Mouse (Mus musculus): Measurements from ENCODE around the gene Gm8994. TPM values are rescaled to one million over a fixed set of nuclear protein-coding genes. Genes with fewer than 3 reads are reported as not detected.
"Not testable (repeated sequence)": the region's sequence is repeated elsewhere in the genome, so short reads cannot be mapped to it uniquely, and the experiment has no call there.

Gene Gm8994
- polyA plus RNA-seq (2015; fragmentation: Nextera tagmentation; extraction: Ambion mirVana): not detected in 2 replicates

DNA sequence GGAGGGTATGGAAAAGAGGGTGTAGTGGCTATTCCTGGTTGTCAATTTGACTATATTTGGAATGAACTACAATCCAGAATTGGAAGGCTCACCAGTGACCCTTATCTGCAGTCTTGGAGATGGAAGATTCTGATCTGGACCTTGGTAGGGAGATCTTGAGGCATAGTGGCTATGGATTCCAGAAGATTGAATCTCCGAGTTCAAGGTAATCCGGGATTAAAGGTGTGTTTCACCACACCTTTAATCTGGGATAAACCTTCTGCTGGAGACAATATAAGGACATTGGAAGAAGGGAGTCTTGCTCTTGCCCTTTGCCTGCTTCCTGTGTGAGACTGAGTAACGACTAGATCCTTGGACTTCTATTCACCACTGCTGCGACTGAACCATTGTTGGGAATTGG is at the start of gene Gm8994:
Gene Gm8994 (plus strand): TSS at position 301 of the 400 bp plus-strand sequence.
- H3K9ac ChIP-seq (ENCODE audit: low read length); H3K4me2 ChIP-seq (ENCODE audit: low read depth, low read length); ATAC-seq (replicated peaks; ENCODE audit: extremely low read depth, insufficient read depth, low FRiP score); H3K4me1 ChIP-seq (ENCODE audit: control insufficient read depth, insufficient read depth, low read length); H3K9me3 ChIP-seq (replicated peaks; ENCODE audit: control insufficient read depth, low read length); H3K4me3 ChIP-seq (ENCODE audit: low read length); H3K27ac ChIP-seq (ENCODE audit: low read length); H3K27me3 ChIP-seq (ENCODE audit: control insufficient read depth, insufficient read depth, low read length); H3K36me3 ChIP-seq (ENCODE audit: control insufficient read depth, insufficient read depth): not testable (repeated sequence)
- 90% methylated on average over 4 of the region's 4 CpGs for WGBS

DNA sequence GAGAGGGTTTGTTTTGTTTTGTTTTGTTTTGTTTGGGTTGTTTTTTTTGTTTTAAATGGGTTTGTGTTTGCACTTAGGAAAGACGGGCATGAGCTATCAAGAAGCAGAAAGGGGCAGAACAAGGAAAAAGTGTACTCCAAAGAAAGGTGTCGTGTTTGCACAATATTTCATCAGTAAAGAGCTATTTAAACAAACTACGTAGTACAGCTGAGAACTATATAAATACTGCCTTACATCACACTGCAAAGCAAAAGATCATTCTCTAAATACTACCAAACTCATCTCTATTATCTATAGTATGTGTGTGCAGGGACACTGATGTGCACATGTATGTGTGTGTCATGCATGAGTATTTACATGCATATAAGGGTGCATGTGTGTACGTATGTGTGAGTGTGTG is 49.7 kb upstream of the Gm8994 start:
- no peak overlapping the region for H3K4me2 ChIP-seq (ENCODE audit: low read depth, low read length)
- H3K27me3 ChIP-seq (ENCODE audit: control insufficient read depth, insufficient read depth, low read length): no peaks in the 10 kb centered on the region
- ATAC-seq (replicated peaks; ENCODE audit: extremely low read depth, insufficient read depth, low FRiP score): no peak
- H3K9me3 ChIP-seq (replicated peaks; ENCODE audit: control insufficient read depth, low read length): 0 out of 2 replicates have a peak, but pooled peaks cover 2% of the 10 kb centered on the region
- no peaks in the 10 kb centered on the region for H3K4me1 ChIP-seq (ENCODE audit: control insufficient read depth, insufficient read depth, low read length)
- H3K9ac ChIP-seq (ENCODE audit: low read length): no peak overlapping the region
- WGBS: 69% methylated on average over 4 of the region's 4 CpGs
- H3K36me3 ChIP-seq (ENCODE audit: control insufficient read depth, insufficient read depth): no peaks in the 10 kb centered on the region
- H3K4me3 ChIP-seq (ENCODE audit: low read length): no peak overlapping the region
- no peak overlapping the region for H3K27ac ChIP-seq (ENCODE audit: low read length)

DNA sequence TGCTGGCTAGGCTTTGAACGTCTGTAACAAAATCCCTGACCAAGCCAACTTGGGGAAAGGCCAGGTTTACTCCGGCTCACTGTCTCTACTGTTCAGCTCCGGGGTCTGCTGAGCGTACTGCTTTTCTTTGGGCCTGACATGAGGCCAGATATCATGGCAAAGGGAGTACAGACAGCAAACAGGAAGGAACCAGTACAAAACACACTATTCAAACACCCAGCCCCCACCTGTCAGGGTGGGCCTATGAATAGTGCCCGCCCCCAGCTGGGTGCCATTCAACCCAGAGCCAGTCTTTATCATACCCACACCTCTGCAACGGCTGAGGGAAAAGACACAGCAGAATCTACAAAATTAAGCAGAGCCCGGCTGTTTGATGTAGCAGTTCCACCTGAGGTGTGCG is 42.8 kb upstream of the Gm8994 start:
- no peak for ATAC-seq (replicated peaks; ENCODE audit: extremely low read depth, insufficient read depth, low FRiP score)
- Histone ChIP-seq H3K4me3 (ENCODE audit: low read length) (no peak overlapping the region), H3K36me3 (ENCODE audit: control insufficient read depth, insufficient read depth) (no peaks in the 10 kb centered on the region), H3K27me3 (ENCODE audit: control insufficient read depth, insufficient read depth, low read length) (no peaks in the 10 kb centered on the region), H3K27ac (ENCODE audit: low read length) (no peak overlapping the region), H3K4me1 (ENCODE audit: control insufficient read depth, insufficient read depth, low read length) (no peaks in the 10 kb centered on the region), H3K9ac (ENCODE audit: low read length) (no peak overlapping the region), H3K9me3 (replicated peaks; ENCODE audit: control insufficient read depth, low read length) (0 out of 2 replicates have a peak, but pooled peaks cover under 1% of the 10 kb centered on the region), H3K4me2 (ENCODE audit: low read depth, low read length) (no peak overlapping the region)
- 67% methylated on average over 8 of the region's 8 CpGs for WGBS

DNA sequence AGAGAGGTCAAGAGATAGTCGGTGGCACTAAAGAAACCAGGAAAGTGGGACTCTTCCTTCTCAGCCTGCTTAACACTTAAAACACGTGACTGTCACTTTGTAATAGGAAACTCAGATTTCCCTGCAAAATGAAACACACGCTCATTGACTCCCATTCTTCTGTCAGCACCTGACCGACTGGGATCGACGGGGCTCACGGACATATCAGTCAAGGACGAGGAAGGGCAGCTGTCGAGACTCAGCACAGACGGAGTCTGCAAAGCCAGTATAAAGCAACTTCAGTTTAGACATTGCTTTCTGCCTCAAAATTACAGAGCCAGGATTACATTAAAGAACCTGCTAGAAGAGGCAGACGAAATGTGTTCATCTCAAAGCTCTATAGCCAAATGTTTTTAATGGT is 41.2 kb upstream of the Gm8994 start:
- WGBS: 35% methylated on average over 11 of the region's 11 CpGs
- Histone ChIP-seq H3K36me3 (ENCODE audit: control insufficient read depth, insufficient read depth) (no peaks in the 10 kb centered on the region), H3K27me3 (ENCODE audit: control insufficient read depth, insufficient read depth, low read length) (no peaks in the 10 kb centered on the region), H3K27ac (ENCODE audit: low read length) (no peak overlapping the region), H3K4me1 (ENCODE audit: control insufficient read depth, insufficient read depth, low read length) (no peaks in the 10 kb centered on the region), H3K4me3 (ENCODE audit: low read length) (no peak overlapping the region), H3K9ac (ENCODE audit: low read length) (no peak overlapping the region), H3K9me3 (replicated peaks; ENCODE audit: control insufficient read depth, low read length) (no peaks in the 10 kb centered on the region), H3K4me2 (ENCODE audit: low read depth, low read length) (no peak overlapping the region)
- no peak for ATAC-seq (replicated peaks; ENCODE audit: extremely low read depth, insufficient read depth, low FRiP score)

DNA sequence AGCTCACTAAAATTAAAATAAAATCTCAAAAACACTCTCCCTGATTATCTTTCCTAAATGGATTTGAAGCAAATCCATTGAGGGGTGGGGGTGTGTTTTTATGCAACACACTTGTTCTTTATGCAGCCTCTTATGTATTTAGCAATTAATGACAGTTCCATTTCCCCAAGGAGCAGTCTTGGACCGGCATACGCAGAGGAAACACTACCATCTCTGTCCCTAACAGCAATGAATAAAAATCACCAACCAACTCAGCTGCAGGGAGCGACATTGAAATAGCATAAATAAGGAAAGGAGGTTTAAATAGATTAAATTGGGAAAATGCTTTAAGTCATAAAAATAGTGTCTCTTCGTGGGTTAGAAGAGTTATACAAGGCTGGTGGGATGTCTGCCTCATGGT is 40.8 kb upstream of the Gm8994 start:
- no peaks in the 10 kb centered on the region for H3K36me3 ChIP-seq (ENCODE audit: control insufficient read depth, insufficient read depth)
- H3K27ac ChIP-seq (ENCODE audit: low read length): no peak overlapping the region
- no peak for ATAC-seq (replicated peaks; ENCODE audit: extremely low read depth, insufficient read depth, low FRiP score)
- H3K4me1 ChIP-seq (ENCODE audit: control insufficient read depth, insufficient read depth, low read length): no peaks in the 10 kb centered on the region
- 70% methylated on average over 4 of the region's 4 CpGs for WGBS
- no peaks in the 10 kb centered on the region for H3K27me3 ChIP-seq (ENCODE audit: control insufficient read depth, insufficient read depth, low read length)
- no peak overlapping the region for H3K4me3 ChIP-seq (ENCODE audit: low read length)
- no peak overlapping the region for H3K4me2 ChIP-seq (ENCODE audit: low read depth, low read length)
- no peaks in the 10 kb centered on the region for H3K9me3 ChIP-seq (replicated peaks; ENCODE audit: control insufficient read depth, low read length)
- no peak overlapping the region for H3K9ac ChIP-seq (ENCODE audit: low read length)

DNA sequence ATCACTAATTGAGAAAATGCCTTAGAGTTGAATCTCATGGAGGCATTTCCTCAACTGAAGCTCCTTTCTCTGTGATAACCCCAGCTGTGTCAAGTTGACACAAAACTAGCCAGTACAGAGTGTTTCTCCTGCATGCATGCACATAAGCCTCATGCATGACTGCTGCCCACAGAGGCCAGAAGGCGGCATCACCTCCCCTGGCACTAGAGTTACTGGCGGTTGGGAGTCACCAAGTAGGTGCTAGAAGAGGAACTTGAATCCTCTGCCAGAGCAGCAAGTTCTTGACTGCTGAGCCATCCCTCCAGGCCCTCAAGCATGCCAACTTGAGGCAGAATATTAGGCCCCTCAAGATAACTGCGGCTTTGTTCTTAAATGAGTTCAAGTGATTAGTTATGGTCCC is 35.9 kb upstream of the Gm8994 start:
- Histone ChIP-seq H3K4me2 (ENCODE audit: low read depth, low read length) (no peak overlapping the region), H3K36me3 (ENCODE audit: control insufficient read depth, insufficient read depth) (no peaks in the 10 kb centered on the region), H3K27ac (ENCODE audit: low read length) (no peak overlapping the region), H3K4me1 (ENCODE audit: control insufficient read depth, insufficient read depth, low read length) (no peaks in the 10 kb centered on the region), H3K9ac (ENCODE audit: low read length) (no peak overlapping the region), H3K4me3 (ENCODE audit: low read length) (no peak overlapping the region), H3K27me3 (ENCODE audit: control insufficient read depth, insufficient read depth, low read length) (no peaks in the 10 kb centered on the region), H3K9me3 (replicated peaks; ENCODE audit: control insufficient read depth, low read length) (peaks cover 2% of the 10 kb centered on the region; the same call in 1 of the 2 replicates)
- ATAC-seq (replicated peaks; ENCODE audit: extremely low read depth, insufficient read depth, low FRiP score): no peak
- WGBS: 88% methylated on average over 3 of the region's 3 CpGs

DNA sequence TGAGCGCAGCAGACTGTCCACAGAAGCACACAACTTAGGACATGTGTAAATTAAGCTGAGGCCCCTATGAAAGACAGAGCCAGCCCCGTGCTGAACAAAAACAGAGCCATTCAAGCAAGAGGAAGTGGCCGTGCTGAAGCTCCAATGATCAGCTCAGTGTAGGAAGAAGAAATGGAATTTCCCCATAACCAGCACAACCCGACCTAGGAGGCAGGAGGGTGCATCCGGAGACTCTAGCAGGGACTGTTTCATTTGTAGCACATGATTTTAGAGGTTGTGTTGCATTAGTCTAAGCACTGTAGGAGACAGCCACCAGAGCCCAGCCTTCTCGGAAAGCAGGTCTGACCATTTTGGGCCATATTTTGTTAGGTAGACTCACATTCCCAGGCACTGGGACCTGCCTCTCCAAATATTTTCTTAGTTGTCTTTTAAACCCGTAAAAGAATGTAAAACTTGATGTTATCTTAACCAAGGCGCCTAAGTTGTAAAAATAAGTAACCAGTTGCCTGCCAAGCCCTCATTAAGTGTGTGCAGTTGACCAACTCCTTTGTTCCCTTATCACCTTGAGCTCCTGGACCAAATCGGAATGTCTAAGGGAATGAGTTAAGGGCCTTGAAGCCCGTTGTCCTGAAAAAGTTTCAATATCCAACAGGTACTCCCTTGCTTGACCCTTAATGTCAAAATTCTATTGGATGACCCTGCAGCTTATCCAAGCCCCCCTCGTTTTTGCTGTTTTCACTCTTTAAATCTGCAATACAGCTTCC is 35.2 kb upstream of the Gm8994 start:
- H3K9me3 ChIP-seq (replicated peaks; ENCODE audit: control insufficient read depth, low read length): peaks cover 2% of the 10 kb centered on the region; the same call in 1 of the 2 replicates
- WGBS: 58% methylated on average over 11 of the region's 11 CpGs
- no peak overlapping the region for H3K9ac ChIP-seq (ENCODE audit: low read length)
- no peak for ATAC-seq (replicated peaks; ENCODE audit: extremely low read depth, insufficient read depth, low FRiP score)
- no peak overlapping the region for H3K4me2 ChIP-seq (ENCODE audit: low read depth, low read length)
- no peaks in the 10 kb centered on the region for H3K27me3 ChIP-seq (ENCODE audit: control insufficient read depth, insufficient read depth, low read length)
- H3K36me3 ChIP-seq (ENCODE audit: control insufficient read depth, insufficient read depth): no peaks in the 10 kb centered on the region
- H3K27ac ChIP-seq (ENCODE audit: low read length): no peak overlapping the region
- no peaks in the 10 kb centered on the region for H3K4me1 ChIP-seq (ENCODE audit: control insufficient read depth, insufficient read depth, low read length)
- no peak overlapping the region for H3K4me3 ChIP-seq (ENCODE audit: low read length)

DNA sequence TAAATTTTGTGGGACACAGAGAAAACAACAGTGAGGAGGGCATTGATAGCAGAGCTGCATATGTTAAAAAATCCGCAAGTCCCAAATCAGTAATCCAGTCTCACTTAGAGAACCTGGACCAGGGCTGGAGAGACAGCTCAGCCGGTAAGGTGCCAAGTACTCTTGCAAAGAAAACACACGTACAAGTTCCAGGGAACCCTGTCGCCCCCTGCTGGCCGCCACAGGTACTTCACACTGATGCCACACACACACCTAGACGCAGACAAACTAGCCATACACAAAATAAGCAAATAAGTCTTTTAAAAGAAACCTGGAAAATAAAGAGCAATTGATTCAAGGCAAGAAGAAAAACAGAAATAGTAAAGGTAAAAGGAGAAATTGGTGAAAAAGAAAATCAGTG is 33.6 kb upstream of the Gm8994 start:
- Histone ChIP-seq H3K4me2 (ENCODE audit: low read depth, low read length) (no peak overlapping the region), H3K9ac (ENCODE audit: low read length) (no peak overlapping the region), H3K27me3 (ENCODE audit: control insufficient read depth, insufficient read depth, low read length) (no peaks in the 10 kb centered on the region), H3K4me1 (ENCODE audit: control insufficient read depth, insufficient read depth, low read length) (no peaks in the 10 kb centered on the region), H3K36me3 (ENCODE audit: control insufficient read depth, insufficient read depth) (no peaks in the 10 kb centered on the region), H3K4me3 (ENCODE audit: low read length) (no peak overlapping the region), H3K9me3 (replicated peaks; ENCODE audit: control insufficient read depth, low read length) (peaks cover 2% of the 10 kb centered on the region; the same call in 1 of the 2 replicates), H3K27ac (ENCODE audit: low read length) (no peak overlapping the region)
- WGBS: 82% methylated on average over 6 of the region's 6 CpGs
- ATAC-seq (replicated peaks; ENCODE audit: extremely low read depth, insufficient read depth, low FRiP score): no peak

DNA sequence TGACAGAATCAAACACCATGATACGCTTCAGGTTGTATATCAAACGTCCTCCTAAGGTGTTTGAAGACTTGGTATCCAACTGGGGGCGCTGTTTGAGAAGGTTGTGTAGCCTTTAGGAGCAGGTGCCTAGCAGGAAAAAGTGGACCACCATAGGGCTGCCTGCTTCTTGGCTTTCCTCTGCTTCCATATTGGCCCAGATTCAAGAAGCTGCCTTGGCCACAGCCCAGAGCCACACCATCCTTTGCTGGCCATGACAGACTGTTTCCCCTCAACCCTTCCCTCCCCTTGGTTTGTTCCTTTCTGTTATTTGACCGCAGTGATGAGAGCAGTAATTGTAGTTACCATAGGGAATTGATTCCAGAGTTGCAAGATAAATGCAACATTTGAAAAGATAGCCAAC is 31.5 kb upstream of the Gm8994 start:
- no peak overlapping the region for H3K27ac ChIP-seq (ENCODE audit: low read length)
- H3K4me2 ChIP-seq (ENCODE audit: low read depth, low read length): no peak overlapping the region
- no peak overlapping the region for H3K9ac ChIP-seq (ENCODE audit: low read length)
- H3K27me3 ChIP-seq (ENCODE audit: control insufficient read depth, insufficient read depth, low read length): no peaks in the 10 kb centered on the region
- no peak overlapping the region for H3K4me3 ChIP-seq (ENCODE audit: low read length)
- H3K36me3 ChIP-seq (ENCODE audit: control insufficient read depth, insufficient read depth): no peaks in the 10 kb centered on the region
- ATAC-seq (replicated peaks; ENCODE audit: extremely low read depth, insufficient read depth, low FRiP score): no peak
- no peaks in the 10 kb centered on the region for H3K4me1 ChIP-seq (ENCODE audit: control insufficient read depth, insufficient read depth, low read length)
- WGBS: 63% methylated on average over 4 of the region's 4 CpGs
- peaks cover 2% of the 10 kb centered on the region; the same call in 1 of the 2 replicates for H3K9me3 ChIP-seq (replicated peaks; ENCODE audit: control insufficient read depth, low read length)

Data from heart, embryonic 16.5 days (tissue).